Mouse (Mus musculus): ENCODE measurements around the gene Ifitm10.
"Not testable (repeated sequence)": the region's sequence is repeated elsewhere in the genome, so short reads cannot be mapped to it uniquely, and the experiment has no call there.

Ifitm10 gene

DNA sequence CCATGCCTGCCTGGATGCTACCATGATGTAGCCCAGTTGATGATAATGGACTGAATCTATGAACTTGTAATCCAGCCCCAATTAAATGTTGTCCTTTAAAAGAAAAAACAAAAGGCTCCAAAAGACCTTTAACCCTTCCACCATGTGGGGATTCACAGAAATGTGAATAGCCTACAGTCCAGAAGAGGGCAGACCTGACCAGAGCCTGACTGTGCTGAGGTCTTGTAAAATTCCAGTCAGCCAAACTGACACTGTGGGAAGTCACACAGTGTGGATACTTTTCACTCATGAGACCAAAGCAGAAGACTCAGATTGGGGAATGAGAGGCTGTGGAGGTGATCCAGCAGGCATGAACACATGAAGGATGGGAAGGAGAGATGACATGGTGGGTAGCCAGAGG lies 12.8 kb downstream of the Ifitm10 start:
- DNase-seq, result no peak

DNA sequence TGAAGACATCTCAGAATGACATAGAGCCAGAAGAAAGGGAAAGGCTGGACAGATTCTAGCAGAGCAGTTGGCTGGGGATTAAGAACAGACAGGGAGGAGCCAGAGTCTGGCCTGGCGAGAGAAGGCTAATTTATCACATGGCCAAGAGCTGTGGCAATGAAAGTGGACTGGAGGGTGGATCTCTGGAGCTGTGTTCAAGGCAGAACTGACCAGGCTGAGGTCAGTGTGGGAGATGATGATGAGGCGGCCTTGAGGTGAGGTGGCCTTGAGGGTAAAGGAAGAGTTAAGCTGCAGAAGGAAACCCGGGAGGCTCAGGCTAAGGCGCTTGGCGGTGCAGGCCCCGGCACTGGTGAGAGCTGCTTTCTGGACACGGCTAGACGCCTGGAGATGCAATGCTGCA lies 14.4 kb downstream of the Ifitm10 start:
- no peak for DNase-seq

DNA sequence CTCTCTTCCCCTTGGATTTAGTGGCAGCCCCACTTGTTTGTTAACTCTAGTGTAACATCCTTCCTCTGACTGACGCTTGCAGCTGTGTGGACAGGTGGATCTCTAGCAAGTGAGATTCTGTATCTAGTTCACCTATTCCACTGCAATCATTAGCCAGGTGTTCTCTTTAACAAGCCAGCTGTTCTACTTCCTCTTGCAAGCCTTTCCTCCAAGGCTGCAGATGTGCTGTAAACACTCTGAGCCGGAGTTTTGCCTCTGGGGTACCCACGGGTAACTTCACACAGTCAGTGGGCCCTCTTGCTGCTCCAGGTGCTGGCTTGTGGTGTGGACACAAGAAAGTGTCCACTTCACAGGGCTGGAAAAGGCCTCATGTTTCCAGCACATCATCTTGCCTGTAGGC lies 16.0 kb downstream of the Ifitm10 start:
- DNase-seq, result no peak

DNA sequence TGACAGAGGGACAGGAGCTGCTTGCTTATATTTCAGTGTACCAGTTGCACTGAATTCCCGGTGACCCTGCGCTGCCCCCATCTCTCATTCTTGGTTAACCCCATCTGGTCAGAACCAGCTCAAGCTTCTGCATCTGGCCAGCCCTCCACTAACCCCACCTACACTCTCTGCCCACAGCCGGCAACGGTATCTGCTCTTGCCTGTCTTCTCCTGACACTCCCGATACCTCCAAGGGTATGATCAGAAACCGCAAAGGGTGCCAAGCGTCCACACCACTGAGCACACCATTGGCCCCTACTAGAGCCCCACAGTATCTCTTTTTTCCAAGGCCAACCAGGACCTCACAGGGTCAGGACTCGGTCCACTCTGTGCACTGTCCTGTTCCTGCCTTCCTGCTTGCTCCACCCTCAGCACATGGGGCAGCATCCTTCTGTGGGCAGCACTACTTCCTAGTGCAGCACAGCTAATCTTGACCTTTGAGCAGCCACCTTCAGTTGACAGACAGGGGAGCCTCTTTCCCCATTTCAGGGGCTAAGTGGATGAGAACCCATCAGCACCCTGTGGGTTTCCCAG lies 18.8 kb downstream of the Ifitm10 start:
- DNase-seq, result no peak

DNA sequence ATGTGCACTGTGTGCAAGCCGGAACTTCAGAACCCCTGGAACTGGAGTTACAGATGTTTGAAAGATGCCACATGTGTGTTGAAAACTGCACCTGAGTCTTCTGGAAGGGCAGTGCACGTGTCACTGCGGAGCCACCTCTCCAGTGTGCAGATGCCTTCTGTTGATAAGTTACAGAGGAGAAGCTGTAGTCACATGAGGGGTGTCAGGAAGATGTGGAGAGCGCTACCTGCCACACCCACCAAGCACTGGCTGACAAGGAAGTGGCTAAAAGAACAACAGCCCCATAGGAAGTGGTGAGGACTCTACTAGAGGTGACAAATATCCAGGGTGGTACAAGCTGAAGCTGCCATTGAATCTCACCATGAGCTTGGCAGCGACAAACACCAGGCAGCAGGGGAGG lies 19.7 kb downstream of the Ifitm10 start:
- no peak for DNase-seq

DNA sequence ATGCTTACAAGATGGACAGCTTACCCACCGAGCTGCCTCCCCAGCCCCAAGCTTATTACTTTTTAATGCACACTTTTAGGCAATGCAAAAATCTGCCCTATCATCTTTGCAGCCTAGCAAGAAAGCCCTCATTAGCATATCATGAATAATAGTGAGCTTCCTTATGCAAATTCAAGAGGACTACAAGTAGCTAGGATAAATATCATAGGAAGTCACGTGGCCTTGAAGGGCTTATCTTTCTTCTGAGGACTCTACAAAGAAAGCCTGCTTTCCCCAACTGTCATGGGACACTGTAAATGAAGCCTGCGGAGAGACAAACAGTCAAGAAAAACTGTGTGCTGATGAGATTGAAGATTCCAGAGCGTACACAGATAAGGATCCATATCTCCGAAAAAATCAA lies 22.0 kb downstream of the Ifitm10 start:
- DNase-seq, result no peak

DNA sequence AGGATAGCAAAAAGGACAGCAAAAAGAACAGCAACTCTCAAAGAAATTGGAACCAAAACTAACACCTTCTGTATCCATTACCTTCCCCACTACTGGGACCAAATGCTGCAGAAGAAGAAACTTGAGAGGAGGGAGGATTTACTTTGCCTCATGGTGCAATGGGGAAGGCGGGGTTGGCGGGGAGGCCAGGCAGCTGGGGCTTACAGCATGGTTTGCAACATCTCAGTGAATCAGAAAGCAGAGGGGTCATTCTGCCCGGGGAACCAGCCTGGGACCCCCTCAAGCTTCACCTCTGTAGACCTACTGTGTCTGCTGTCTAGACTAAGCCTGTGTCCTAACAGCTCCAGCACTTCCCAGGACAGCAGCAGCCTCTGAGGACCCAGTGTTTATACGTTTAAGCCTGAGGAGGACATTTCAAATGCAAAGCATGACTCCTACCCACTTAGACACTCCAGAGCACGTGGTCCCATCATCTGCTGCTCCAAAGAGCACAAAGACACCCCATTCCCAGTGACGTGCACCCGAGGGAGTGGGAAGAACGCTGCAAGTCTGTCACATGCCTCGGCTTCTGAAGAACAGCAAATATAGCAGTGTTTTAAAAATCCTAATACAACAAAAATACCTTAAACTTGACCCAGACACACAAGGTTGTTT lies 24.1 kb downstream of the Ifitm10 start:
- no peak for DNase-seq

DNA sequence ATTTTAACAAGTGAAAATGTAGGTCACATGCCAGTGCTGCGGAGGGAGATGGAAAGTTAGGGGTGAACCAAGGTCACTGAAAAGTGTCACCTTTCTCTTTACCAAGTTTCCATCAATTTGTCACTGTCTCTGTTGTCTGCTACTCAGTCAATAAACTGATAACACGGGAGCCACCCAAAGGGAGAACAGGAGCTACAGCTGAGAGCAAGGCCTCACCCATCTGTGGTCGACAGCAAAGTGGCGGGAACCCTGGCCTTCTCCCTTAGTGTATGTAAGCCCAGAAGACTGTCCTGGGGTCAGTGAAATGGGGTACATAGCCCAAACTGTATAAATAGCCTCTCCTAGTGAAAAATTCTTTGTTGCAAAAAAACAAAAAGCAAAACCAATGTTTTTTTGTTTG lies 26.0 kb downstream of the Ifitm10 start:
- DNase-seq, result no peak

DNA sequence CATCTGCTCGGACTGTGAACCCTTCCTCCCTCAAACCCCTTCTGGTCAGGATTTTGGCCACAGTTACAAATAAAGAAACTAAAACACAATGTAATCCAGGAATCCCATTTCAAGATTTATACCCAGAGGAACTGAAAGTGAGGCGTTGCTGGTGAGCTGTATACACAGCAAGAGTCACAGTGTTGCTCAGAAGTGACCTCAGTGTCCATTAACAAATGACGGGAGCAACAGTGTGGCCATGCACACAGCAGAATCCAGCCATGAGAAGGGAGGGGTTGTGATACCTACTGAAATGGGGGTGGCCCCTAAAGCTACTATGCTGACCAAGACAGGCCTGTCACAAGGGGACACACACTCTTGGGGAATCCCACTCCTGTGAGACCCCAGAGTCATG lies 31.3 kb downstream of the Ifitm10 start:
- no peak for DNase-seq

DNA sequence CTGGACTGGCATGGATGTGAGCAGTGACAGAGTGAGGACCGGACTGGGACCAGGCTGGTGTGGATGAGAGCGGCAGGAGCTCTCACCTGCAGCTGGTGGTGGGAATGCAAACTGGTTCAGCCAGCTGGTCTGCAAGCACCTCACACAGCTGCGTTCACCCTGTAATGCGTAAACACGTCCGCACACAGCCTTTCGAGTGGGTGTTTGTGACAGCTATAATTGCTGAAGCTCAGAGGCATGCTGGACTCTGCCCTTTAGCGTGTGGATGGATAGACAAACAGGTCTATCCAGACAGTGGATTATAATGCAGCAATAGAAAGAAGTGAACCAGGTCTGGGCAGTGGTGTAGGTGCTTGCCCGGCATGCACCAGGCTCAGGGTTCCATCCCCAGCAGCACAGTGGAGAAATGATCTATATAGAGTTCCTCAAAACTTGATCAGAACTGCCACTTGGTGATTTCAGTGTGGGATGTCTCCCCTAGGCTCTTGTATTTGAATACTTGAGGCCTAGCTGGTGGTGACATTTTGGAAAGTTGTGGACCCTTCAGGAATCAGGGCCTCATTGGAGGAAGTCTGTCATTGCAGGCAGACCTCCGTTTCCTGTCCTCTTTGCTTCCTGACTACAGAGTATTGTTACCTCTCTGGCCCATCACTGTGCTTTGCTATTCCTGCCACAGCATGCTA lies 31.8 kb downstream of the Ifitm10 start:
- no peak for DNase-seq

DNA sequence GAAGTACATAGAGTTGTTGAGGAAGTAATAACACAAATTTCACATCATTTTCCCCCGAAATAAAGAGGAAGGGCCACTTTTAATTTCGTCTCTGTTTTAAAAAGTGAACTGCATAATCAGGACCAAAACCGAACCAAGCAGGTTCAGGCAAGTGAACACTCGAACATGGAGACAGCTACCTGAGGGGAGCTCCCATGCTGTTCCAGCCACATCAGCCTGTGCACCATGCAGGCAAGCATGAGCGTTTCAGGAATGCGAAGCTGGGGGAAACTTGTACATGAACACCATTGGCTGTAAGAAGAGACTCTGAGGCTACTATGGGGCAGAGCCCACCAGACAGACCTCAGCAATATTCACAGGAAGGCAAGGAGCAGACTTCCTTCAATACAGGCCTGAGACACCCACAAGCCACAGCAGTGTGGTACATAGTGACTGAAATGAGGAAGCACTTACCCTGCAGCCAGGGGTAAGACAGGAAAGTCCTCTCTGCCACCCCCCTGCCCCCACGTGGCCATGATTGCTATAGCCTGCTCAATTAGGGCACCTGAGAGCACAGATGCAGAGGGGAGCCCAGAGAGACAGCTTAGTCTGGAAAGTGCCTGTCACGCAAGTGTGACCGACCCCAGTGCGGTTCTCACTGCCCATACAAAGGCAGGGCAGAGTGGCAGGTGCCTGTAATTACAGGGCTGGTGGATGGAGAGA lies 33.1 kb downstream of the Ifitm10 start:
- DNase-seq, result no peak

DNA sequence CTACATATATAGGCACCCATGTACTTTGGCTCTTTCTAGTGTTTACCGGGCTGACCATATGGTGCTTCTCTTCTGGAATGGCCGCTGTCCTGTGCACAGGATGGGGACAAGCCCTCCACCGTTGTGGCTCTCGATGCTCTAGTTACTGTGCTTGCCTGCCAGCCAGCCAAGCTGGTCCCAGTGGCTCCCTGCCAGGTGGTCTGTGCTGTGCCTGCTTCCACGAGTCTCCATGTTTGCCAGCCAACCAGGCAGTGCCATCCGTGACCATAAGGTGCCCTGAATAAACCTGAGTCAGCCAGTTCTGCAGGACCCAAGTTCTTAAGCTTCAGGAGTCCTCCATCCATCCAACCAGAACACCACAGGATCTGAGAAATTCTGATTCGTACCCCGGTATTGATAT lies 38.4 kb downstream of the Ifitm10 start:
- DNase-seq, result peak; percentile 86

DNA sequence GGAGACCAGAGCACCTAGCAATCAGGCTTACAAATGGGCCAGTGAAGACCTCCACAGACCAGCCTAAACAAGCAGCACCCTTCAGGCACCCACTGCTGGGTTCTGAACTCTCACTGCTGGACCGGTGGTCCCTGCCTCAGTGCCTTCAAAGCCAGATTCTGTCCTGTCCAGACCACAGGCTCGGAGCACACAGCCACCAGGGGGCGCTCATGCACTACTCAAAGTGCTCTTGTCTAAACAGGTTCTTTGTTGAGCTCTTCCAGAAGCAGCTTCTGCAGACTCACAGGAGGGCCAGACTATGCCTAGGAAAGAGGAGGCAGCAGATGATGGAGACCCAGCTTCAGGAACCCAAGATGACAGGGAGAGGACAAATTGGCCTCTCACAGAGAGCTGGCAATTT lies 39.3 kb downstream of the Ifitm10 start:
- peak; percentile 89 for DNase-seq

DNA sequence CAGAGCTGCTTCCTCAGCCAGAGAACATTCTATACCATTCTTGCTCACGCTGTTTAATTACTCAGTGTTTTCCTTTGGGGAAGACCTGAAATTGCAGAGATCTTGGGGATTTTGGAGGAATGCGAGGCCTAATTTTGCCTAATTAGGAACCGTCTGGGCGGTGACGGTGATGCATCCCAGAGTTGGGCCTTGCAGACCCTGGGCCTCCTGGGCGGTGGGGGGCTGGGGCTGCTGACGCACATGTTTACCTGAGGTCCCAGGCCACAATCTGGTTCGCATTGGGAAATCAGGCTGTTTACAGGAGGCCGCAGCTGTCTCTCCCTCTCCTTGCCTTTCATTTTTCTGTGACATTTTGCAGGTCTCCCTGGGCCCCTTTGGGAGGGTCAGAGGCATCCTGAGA lies 40.8 kb downstream of the Ifitm10 start:
- DNase-seq, result not testable (repeated sequence)

DNA sequence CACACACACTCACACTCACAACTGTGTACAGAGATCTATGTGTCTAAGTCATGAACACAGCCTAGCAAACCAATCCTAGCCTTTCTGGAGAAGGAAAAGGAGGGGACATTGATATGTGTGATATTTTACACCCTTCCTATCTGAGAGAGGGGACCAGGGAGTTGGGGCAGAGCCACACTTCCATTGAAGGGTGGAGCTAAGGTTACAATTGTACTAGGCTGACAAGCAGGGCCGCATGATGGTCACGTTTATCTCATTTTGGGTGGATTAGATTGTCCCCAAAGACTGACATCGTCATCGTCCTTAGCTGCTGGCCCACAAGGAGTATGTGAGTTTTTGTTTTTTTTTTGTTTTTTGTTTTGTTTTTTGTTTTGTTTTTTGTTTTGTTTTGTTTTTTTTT lies 42.3 kb downstream of the Ifitm10 start:
- no peak for DNase-seq

DNA sequence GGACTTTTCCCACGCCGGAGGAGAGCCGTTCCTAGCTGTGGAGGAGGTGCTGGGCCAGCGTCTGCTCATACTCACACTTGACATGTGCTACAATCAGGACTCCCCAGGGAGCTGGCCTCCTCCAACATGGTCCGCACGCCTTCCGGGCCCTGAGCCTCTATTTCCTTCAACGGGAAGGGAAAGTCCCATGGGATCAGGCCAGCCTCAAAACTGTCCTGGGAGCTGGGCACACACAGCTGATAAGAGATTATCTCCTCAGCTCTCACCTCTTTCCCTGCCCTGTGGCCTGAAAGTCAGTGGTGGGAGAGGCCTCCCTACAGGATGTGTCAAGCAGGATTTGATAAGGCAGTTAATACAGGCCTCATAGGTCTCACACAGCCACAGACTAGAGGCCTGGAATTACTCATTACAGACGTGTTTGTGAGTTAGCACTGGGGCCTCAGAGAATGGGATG lies 43.3 kb downstream of the Ifitm10 start:
- no peak for DNase-seq

DNA sequence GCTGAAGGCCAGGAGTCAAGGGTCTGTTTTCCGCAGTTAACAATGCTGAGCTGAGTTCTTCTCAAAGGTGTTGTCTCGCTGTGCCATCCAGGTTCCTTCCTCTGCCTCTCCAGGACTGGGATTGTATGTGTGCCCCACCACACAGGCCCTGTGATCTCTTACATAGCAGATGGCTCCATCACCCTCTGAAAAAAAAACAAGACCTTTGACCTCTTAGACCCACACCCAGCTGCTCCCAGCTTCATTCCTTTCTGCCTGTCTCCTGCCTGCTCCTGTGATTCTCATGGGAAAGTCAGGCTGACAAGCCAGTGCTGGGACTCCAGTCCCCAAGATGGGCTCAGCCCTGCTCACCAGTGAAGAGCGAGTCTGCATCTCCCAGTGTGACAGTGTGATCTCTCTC lies 45.0 kb downstream of the Ifitm10 start:
- DNase-seq, result no peak

DNA sequence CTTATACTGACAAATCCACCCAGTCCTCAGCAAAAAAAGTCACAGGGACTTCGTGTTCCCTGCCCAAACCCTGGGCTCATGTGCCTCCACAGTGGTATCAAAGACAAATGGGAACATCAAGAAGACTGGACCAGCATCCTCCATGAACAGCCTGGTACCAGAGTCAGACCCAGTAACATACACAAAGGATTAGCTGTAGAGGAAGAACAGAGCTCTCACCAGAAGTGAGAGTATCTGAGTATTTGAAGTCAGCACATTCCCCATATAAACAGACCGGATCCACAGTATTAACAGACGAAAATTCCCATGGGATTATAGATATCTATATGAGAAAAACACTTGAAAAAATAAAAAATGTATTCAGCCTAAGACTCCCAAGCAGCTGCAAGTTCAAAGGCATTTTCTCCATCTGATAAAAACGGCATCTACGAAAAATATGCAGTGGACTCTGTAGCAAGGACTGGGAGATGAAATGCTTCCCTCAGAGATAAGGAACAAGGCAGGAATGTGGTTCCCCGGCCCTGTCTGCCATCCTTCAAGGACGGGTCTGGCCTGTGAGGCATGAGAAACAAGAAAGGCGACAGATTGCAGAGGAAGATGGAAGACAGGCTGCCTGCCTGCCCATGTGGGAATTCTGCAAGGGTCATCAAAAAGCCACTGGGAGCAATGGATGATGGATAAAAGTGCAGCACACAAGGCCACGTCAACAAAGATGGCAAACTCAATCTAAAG lies 46.7 kb downstream of the Ifitm10 start:
- DNase-seq, result no peak

DNA sequence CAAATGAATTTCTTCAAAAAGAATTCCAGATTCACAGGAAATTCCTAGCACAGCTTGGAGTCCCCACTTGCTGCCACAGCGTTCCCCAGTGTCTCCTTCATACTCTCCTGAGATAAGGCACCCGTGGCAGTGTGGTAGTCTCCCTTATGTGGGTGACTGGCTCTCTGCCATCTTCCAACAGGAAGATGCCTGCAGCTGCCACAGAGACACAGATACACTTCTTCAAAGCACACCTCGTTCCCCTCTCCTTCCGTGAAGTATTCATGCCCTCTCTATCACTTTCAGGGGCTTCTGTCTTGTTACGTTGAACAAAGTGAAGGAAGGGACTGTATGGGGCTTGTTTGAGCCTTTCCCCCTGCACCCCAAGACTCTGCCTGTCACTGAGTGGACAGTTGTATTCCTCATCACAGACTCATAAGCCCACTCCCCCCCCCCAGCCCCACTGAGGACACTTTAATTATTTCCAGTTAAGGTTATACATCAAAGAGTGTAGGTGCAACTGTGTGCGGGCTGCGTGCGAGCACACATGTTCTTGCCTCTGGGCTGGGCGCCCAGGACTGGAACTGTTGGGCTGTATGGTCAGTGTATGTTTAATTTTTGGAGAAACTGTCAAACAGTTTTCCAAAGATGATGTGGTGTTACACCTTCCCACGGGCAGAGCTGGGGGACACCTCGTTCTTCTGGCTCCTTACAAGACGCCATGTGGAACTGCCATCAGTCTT lies 50.0 kb downstream of the Ifitm10 start:
- no peak for DNase-seq

DNA sequence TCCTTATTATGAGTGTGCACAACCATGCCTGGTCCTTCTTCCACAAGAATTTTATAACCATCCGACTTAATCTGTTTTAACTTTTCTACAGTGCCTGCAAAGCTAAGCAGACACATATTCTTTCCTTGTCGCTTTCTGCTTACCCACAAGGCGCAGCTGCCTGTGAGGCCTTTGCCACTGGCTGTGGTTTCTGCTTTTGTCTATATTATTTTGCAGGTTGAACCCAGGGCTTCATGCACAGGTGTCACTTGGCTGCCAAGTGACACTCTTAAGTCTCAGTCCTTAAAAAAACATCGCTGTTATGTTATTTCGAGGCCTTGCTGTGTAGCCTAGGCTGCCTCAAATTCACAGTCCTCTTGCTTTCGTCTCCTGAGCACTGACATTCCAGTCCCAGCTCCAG lies 50.9 kb downstream of the Ifitm10 start:
- DNase-seq, result no peak

DNA sequence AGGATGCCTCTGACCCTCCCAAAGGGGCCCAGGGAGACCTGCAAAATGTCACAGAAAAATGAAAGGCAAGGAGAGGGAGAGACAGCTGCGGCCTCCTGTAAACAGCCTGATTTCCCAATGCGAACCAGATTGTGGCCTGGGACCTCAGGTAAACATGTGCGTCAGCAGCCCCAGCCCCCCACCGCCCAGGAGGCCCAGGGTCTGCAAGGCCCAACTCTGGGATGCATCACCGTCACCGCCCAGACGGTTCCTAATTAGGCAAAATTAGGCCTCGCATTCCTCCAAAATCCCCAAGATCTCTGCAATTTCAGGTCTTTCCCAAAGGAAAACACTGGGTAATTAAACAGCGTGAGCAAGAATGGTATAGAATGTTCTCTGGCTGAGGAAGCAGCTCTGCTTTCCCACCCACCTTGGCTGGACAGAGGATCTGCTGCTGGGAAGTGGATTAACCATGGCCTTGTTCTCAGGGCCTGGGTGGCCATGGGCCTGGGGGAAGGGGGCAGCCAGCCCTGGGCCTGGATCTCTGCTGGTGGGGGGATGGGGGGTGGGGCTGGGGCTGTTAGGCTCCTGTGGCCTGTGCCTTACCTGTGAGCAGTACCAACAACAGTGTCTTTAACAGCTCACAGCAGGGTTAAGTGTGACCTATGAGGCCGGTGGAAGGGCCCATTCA lies 51.8 kb downstream of the Ifitm10 start:
- not testable (repeated sequence) for DNase-seq

DNA sequence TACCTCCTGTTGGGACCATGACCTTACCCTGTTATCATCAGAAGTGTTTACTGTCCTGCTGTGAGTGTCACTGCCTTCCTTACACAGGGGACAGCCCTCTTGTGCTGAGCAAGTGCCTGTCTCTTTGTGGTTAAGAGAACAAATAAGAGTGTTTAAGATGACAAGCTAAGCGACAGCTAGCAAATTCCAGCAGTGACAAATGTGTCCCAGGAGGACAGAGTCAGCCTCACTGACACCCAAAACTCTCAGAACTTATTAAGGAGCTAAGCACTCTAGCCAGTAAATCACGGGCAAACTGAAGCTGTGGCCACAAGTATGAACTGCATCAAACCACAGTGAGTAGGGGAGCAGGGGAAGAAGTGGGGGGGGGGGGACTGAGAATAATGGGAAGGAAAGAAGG lies 52.6 kb downstream of the Ifitm10 start:
- no peak for DNase-seq
